Mouse (Mus musculus) T-cell, adult 2 months (primary cell): ENCODE measurements around the gene Prss41.

Experiments used
- DNase-seq: peaks from one replicate; pipeline ENCODE4 v3.0.0; 2022; ENCODE audit warnings: low spot score

Gene Prss41

DNA sequence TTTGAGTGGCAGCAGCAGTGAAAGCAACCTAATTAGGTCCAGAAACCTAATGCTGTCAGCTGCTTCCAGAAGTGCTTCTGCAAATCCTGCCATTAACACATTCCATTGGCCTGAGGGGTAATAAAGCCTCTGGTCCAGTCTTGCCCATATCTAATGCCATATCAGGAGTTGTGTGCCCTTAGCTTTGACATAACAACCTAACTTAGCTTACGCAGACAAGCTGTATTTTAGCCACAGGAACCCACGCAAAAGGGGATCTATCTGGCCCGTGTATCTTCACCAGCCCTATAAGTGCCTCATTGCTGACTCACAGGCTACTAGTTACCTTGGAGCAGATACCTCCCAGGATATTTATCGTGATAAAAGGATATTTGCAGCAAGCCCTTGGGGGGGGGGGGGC, 18.4 kb downstream of the Prss41 start:
- DNase-seq, result no peak

DNA sequence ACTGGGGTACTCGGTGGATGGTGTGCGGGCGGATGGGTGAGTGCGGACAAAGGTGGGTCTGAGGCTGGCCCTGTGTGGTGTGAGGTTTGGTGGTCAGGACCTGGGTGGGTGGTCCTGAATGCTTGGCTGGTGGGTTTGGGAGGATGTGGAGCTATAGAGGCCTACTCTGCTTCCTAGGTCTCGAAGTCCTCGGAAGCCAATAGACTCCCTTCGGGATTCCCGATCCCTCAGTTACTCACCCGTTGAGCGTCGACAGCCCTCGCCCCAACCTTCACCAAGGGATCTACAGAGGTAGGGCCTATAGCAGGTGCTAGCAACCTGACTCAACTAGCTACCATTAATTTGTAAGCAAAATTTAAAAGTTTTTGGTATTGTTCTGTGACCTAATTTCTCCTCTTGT, 20.4 kb downstream of the Prss41 start:
- no peak for DNase-seq

DNA sequence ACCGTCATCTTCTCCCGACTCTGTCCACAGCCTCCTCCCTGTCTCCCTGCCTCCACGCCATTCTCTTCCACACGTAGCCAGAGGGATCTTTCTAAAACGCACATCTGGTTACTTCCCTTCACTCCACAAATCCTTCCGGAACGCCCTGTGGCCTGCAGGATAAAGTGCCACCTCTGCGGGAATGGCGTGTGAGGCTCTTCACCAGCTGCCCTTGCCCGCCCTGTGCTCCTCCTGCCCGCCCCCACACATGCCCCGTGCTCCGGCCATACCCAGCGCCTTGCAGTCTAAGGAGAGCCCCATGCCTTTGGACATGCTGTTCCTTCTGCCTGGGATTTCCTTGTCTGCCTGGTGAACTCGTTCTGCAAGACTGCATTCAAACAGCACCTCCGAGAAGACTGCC, 21.0 kb downstream of the Prss41 start:
- DNase-seq, result no peak

DNA sequence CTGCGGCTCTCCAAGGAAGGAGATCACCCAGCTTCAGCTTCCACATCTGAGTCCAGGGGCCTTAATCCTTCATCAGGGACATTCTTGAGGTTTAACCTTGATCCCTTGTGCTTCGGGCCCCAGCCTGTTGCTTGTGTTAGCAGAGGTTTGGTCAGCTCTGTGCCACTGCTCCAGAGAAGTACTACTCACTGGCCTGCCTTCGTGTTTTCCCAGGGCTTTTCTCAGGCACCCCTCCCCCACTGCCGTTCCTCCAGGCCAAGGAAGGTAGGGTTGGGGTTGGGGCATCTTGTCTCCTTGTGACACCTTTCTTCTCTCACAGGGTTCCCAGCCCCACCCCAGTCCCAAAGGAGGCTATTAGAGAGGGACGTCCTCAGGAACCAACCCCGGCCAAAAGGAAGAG, 21.9 kb downstream of the Prss41 start:
- no peak for DNase-seq

DNA sequence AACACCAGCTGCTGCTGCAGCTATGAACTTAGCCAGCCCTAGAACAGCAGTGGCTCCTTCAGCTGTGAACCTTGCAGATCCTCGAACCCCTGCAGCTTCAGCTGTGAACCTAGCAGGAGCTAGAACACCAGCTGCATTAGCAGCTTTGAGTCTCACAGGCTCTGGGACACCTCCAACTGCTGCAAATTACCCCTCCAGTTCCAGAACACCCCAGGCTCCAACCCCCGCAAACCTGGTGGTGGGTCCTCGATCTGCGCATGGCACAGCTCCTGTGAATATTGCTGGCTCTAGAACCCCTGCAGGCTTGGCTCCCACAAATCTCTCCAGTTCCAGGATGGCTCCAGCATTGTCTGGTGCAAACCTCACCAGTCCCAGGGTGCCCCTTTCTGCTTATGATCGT, 23.2 kb downstream of the Prss41 start:
- no peak for DNase-seq

DNA sequence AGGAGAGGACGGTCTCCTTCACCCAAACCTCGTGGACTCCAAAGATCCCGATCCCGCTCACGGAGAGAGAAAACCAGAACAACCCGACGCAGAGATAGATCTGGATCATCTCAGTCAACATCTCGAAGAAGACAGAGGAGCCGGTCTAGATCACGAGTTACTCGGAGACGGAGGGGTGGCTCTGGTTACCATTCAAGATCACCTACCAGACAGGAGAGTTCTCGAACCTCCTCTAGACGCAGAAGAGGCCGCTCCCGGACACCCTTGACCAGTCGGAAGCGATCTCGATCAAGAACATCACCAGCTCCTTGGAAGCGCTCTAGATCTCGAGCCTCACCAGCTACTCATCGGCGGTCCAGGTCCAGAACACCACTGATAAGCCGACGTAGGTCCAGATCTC, 24.7 kb downstream of the Prss41 start:
- no peak for DNase-seq

DNA sequence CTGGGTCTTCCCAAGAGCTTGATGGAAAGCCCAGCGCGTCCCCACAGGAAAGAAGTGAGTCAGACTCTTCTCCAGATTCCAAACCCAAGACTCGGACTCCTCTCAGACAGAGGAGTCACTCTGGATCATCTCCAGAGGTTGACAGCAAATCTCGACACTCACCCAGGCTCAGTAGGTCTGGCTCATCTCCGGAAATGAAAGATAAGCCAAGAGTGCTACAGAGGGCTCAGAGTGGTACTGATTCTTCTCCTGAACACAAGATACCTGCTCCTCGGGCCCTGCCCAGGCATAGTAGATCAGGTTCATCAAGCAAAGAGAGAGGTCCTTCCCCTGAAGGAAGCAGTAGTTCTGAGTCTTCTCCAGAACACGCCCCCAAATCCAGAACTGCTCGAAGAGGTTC, 25.4 kb downstream of the Prss41 start:
- DNase-seq, result no peak

DNA sequence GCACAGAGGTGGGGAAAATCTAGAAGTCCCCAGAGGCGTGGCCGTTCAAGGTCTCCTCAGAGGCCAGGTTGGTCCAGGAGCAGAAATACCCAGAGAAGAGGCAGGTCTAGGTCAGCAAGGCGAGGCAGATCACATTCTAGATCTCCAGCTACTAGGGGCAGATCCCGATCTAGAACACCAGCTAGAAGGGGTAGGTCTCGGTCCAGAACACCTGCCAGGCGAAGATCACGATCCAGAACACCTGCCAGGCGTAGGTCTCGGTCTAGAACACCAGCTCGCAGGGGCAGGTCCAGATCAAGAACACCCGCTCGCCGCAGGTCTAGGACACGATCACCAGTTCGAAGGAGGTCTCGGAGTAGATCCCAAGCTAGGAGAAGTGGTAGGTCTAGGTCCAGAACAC, 28.3 kb downstream of the Prss41 start:
- no peak for DNase-seq

DNA sequence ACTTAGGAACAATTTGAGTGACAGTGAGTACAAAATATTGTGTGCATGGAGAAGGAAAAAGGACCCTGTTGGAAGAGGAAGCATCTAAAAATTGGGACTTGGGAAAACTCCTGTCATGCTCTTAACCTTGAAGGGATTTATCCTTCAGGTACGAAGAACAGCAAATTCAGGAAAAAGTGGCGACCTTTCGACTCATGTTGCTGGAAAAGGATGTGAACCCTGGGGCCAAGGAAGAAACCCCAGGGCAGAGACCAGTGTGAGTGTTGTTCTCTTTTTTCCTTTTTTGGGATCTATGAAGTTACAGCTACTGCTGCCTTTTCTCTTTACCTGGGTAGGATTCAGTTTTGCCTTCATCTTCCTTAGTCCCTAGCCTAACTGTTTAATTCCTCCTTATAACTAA, 36.1 kb downstream of the Prss41 start:
- no peak for DNase-seq

DNA sequence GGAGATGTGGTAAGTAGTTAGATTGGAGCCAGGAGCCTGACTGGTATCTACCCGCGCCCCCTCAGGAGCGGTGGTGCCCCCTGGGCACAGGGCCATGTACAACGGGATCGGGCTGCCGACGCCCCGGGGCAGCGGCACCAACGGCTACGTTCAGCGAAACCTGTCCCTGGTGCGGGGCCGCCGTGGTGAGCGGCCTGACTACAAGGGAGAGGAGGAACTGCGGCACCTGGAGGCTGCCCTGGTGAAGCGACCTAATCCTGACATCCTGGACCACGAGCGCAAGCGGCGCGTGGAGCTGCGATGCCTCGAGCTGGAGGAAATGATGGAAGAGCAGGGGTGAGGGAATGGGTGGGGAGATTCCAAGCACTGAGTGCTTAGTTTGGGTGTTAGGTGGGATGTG, 37.1 kb downstream of the Prss41 start:
- no peak for DNase-seq

DNA sequence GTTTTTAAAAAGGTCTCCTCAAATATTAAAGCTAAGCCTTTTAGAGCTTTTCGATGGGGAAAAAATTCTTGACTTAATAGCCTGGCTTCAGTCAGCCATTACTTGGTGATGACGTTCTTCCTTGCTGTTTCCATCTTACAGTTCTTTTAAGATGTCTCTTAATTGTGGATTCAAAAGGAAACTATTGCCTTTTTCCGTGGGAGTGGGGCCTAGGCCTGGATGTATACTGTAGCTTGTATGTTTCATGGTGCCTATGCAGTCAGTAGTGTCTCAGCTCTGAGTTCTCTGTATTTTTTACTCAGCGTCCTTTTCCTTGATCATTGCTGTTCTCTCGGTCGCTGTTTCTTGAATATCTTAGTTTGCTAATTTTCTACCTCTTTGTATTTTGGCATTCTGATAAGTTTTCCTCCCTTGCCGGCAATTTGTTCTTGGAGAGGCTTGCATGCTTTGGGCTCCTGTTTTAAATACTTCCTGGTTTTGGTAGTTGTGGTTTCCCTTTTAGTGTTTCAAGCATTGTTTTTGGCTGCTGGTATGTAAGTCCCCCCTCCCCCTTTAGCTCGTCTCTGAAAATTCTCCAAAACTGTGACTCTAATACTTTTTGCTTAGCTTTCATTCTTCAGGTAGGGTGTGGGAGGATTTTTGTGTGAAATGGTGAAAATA, 39.4 kb downstream of the Prss41 start:
- DNase-seq, result no peak

DNA sequence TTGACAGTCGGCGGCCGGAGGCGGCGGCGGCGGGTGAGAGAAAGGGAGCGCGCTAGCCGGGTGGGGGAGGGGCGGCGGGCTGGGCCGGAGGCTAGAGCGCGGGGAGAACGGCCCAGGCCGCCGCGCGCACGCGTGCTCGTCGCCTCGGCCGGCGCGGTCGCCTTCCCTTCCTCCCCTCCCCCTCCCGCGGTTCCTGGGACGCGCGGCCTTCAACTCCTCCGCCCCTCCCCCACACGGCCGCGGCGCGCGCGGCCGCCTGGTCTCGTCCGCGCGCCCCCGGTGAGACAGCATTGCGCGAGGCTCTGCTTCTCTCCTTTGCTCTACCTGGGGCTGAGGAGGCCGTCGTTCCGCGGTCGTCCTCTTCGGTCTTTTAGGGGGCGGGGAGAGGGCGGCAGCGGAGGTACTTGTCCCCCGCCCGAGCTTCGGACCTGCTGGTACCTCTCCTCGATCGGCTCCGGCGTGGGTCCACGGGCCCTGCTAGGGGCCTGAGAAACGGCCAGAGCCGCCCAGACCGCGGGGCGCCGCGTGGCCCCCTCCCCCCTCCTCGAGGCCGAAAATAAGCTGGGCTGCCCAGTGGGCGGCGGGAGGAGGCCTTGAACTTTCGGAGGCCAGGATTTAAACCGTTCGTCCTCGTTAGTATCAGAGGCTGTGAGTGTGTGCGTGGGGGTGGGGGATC, 40.5 kb downstream of the Prss41 start:
- DNase-seq, result peak; percentile 59

DNA sequence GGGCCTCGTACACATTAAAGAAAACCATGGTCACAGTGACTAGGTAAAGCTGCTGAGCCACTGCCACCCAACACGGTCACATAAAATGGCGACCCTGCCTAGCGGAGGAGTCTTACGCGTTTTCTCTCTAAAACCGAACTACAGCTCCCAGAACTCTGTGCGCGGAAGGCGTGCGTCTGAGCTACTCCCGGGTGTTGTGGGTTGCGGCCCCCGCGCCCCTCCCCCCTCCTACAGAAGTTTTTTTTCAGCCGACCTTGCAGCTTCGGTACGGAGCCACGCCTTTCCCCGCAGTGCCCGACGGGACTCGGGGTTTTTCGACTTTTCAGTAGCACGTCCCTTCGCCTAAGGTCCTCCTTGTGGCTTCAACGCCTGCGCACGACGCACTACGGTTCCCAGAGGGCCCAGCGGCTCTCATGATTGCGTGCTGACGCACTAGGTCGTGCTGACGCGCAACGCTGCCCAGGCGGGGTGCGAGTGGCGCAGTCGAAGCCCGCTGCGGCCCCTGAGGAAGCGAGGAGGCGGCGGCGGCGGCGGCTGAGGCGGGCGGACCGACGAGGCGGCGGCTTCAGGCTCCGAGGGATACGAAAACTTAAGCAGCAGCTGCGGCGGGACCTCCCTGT, 41.1 kb downstream of the Prss41 start:
- peak; percentile 99 for DNase-seq

DNA sequence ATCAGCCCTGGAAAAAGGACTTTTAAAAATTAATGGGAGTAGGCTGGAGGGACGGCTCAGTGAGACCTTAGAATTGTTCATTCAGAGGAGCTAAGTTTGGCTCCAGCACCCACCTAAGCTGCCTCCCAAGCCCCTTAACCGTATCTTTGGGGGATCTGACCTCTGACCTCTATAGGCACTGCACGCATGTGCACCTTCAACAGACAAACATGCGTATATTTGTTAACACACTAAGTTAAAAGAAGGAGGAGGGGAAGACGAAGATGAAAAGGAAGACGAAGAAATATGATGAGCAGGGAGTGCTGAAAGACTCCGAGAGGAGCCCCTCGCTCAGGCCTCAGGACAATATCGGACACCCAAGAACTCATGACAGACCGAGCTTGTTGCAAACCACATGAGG, 42.3 kb downstream of the Prss41 start:
- no peak for DNase-seq

DNA sequence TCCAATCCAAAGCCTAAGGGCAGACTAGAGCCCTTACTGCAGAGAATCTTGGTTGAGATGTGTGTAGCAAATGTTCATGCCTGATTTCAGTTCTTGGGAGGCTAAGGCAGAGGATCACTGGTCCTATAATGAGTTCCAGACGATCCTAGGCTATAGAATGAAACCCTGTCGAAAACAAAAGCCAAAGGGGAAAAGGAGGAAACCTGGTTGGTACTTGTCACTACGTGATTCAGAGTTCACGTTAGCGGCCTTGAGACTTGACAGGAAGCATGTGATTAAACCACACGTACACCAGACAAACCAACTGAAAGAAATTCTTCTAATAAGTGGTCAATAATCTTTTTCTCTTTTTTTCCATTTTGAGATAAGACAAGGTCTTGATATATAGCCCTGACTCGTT, 46.7 kb downstream of the Prss41 start:
- peak; percentile 40 for DNase-seq

DNA sequence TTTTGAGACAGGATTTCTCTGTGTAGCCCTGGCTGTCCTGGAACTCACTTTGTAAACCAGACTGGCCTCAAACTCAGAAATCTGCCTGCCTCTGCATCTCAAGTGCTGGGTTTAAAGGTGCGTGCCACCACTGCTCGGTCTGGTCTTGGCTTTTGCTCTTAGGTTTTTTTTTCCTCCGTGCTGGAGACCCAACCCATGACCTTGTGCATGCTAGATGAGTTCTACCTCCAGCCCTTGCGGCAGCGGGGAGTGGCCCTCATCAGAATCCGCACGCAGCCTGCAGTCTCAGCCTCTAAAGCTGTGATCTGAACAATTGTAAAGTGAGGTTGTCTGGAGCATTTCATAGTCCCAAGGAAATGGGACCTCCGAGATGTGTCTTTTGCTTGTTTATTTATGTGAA, 48.6 kb downstream of the Prss41 start:
- DNase-seq, result no peak

DNA sequence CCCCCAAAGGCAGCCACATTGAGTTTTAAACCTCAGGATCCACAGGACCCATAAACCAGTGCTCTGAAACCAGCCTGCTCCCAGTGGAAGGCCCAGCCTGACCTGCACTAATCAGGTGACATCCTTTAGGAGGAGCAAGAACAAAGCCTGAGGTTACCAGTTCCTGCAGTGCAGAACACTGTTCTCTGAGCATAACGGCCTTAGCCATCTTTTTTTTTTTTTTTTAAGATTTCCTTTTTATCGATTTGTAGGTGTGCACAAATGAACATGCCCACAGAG, 53.0 kb downstream of the Prss41 start:
- peak; percentile 19 for DNase-seq

DNA sequence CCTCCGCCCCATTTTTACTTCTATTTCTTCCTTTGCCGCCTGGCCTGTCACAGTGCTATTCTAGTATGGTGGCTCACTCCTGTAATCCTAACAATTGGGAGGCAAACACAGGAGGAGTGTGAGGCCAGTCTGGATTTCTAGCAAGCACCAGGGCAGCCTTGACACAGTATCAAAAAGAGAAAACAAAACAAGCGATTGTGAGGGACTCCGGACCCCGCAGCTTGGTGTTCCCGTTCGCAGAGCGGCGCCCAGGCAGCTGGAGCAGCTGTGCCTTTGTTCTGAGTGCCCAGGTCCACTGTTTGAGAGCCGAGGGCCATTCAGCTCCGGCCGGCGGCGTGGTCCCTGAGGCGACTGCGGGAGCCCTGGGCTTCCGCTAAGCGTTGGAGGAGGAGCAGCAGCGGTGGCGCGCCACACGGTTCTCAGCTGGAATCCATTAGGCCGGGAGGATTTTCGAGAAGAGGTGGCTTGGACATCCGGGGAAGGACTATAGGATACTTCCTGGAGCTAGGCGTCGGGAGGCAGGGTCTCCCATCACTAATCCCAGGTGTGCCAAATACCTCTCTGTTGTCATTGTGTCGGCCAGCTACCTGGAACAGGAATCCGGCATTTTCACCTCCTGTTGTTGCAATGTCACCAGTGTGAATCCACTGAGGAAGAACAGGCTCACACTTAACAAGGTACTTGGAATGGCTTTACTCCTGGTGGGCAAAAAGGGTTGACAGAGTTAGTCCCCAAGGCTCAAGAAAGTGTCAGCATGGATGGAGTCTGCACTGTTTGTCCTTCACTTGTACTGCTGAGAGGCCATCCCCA, 53.5 kb downstream of the Prss41 start, which contains the start of gene Srrm2:
TSS of gene Srrm2 (plus strand) at position 264 of the 810 bp plus-strand sequence.
- peak; percentile 40 for DNase-seq

DNA sequence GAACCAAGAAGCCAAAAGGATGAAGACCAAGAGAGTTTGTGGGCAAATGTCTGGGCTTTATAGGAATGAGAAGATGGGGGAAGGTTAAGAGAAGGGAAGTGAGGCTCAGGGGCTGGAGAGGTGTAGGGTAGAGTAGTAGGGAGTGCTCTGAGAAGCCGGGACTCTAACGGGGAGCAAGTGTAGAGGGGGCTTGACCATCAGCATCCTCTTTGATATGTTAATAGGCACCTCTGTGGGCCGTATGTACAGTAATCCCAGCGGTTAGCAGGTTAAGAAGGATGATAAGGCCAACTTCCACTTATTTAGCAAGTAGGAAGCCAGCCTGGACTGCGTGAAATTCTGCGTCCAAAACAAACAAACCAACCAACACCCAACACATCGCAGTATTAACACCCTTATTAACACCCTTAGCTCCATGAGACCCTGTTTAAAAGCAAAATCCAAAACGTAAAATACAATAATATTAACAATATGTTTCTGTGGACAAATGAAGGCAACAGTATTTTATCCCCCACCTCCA, 54.2 kb downstream of the Prss41 start:
- no peak for DNase-seq

DNA sequence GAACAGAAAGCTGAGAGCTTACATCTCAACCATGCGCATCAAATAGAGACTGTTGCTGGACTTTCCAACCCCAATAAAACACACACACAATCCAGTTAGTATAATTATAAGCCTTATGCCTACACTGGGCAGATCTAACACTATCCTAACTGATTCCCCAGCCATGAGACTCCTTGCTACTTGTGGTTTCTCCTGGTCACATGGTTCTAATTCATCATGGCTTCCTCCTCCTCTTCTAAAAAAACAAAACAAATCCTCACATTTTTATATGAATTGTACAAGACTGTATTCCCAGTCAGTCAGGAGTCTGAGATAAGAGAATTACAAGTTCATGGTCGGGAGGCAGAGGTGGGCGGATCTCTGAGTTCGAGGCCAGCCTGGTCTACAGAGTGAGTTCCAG, 55.0 kb downstream of the Prss41 start:
- no peak for DNase-seq
